Mouse (Mus musculus) left cerebral cortex, postnatal 36 days (tissue): ENCODE measurements at regions not wholly inside any gene's neighbourhood (a gene's known extent, or its start where the extent isn't known, plus 50 kb on each side); places are given as distances from the start of the nearest gene placed in this dataset.
A peak's percentile ranks its signal among the peaks of the same experiment; 100 is the strongest.

ENCODE experiments used
- DNase-seq, 2 experiments: peaks; one replicate each; pipeline ENCODE4 v3.0.0; 2021 to 2022; ENCODE audit warnings: low spot score in 2 of 2, mixed read lengths in 1 of 2
- intact Hi-C: fragments of 180-260 bp; cut with DNase I; formaldehyde crosslinking; loops from one replicate; pipeline ENCODE4 v1.15.1; 2025

- peak in 1 of 2 experiments; percentile 13 for DNase-seq
- intact Hi-C loops, result loop anchor here (2.0 kb wide), 1 partner anchor 258 kb away; no protein-coding TSS in a partner anchor
Measured at GRCm38 (mm10) chrX:143996716-143997115, 63.6 kb upstream of the Dcx start.
